Mouse (Mus musculus): ENCODE results near the gene Isg15.

Gene Isg15

GRCm38 (mm10) chr4:156203001-156203412 is 2.4 kb upstream of the Isg15 start, which contains the start of gene AW011738:
TSS of gene AW011738 (plus strand) at chr4:156203304.
- peak; percentile 49 for DNase-seq (ENCODE audit: low spot score)

DNA sequence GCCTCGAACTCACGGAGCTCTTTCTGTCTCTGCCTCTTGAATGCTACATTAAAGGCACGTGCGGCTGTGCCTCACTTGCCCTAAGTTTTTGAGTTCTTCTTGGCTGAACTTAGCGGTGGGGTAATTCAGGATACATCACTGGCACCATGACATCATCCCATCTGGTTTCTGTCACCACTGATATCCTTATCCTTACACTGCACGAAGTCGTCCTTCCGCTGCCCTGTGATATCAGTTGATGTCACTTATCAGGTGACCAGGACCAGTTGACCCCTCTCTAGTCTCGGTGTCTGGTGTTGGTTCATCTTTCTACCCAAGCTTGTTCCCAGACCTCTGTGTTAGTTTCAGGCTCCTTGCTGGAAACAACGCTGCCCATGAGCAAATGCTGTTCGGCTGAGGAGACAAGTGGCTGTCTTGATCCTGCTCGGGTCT is 1.9 kb upstream of the Isg15 start:
- DNase-seq (ENCODE audit: low spot score), result no peak

GRCm38 (mm10) chr4:156197829-156198205 is 2.8 kb downstream of the Isg15 start:
- DNase-seq (ENCODE audit: low spot score), result peak; percentile 81

- DNase-seq (ENCODE audit: low spot score), result peak; percentile 70
These were observed 3.3 kb downstream of the Isg15 start, which contains the start of gene Agrn for GRCm38 (mm10) chr4:156197131-156197828. TSS of gene Agrn (minus strand) at chr4:156197488.

DNA sequence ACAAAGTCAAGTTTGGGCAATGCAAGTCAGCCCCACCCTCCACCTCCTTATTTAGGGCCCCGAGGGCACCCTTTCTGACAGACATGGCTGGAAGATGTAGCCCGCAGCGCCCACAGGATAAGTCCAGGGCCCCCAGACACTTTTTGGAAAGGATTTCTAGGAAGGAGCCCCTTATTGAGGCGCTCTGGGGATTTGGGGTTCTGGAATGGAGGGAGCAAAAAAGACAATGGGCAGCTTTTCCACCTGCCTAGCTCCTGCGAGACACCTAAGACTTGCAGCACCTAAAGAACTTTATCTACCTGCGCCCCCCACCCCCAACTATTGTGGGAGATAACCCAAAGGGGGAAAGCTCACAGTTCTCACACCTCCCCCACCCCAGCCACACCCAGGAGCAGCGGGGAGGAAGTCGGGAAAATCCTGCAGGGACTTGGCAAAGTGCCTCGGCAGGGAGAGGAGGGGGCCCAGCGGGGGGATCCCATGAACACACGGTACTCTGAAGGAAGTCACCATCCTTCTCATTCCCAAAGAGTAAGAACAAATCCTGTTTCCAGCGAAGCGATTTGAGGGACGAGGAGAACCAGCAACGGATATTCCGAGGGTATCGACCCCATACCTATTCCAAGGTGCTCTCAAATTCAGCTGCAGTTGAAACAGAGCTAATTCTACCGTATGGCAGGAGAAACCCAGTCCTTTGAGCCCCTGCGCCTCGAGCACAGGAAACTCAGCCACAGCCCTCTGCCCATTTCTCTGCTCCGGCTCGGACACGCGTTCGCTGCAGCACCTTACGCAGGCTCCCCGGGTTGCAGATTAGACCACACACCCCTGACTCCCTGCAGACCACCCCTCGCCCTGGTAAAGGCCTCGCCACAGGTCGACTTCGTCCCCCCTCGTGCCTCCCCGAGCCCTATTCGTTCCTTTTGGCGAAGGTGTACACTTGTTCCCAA is 4.4 kb downstream of the Isg15 start:
- DNase-seq (ENCODE audit: low spot score), result peak; percentile 52

- no peak for DNase-seq (ENCODE audit: low spot score)
These were observed 6.3 kb downstream of the Isg15 start for GRCm38 (mm10) chr4:156194346-156194745.

DNA sequence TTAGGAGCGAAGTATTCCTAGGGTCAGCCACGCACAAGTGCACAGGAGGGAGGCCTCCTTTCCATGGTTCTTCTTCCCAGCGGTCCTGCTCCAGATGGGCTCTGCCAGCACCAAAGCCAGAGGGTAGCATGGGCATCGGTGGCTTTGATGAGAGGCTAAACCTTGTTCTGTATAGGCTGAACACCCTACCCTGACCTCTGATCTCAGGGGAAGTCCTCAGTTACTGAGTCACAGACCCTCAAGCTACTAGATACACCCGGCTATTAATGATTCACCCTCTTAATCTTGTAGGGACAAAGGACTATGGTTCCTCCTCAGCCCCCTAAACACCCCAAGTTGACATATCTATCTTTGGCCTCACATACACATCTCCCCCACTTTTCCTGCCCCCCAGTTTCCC is 6.7 kb downstream of the Isg15 start:
- DNase-seq (ENCODE audit: low spot score), result no peak

DNA sequence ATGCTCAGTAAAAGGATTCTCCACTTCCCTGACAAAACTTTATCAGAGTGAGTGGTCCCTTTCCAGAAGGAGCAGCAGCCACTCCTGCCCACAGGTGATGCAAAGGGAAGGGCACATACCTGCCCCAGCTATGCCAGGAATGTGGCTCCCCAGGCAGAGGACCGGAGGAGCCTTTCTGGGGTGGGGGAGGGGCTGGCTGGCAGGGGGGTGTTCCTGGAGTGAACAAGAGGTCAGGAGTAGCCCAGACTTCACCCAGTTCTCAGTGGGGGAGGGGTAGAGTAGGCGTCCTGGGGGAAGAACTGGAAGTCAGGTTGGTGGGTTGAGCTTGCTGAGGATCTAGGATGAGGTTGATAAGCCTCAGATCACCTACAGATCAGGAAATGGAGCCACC is 7.4 kb downstream of the Isg15 start:
- DNase-seq (ENCODE audit: low spot score), result peak; percentile 21

- DNase-seq (ENCODE audit: low spot score), result peak; percentile 40
These were observed 8.0 kb downstream of the Isg15 start for GRCm38 (mm10) chr4:156192421-156193199.

- no peak for DNase-seq (ENCODE audit: low spot score)
These were observed 11.8 kb downstream of the Isg15 start for GRCm38 (mm10) chr4:156188811-156189323.

DNA sequence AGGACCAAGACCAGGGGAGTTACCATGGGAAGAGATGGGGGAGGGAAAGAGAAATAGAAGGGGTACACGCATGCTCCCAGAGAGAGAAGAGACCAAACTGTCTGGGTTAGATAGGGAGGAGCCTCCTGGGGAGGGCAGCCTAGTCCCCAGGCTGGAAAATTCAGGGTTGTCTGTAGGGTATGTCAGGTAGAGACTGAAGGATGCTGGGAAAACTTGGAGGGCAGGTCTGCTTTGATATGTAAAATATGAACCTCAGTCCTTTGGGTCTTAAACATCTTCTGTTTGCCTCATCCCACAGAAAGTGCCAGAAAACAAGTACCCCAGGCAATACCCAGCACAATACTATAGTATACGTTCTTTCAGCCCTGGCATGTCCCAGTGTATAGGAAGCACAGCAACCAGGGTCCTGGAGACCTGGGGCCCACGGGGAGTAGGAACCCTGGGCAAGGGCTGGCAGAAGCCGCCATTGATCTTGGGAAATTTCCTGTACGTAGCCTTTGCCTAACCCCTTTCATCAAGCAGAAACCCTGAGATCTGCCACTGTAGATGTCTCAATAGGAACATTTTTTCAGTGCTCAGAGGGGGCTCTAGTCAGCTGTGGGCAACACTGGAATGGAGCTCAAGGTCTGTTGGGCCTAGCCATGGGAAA is 12.3 kb downstream of the Isg15 start:
- no peak for DNase-seq (ENCODE audit: low spot score)

GRCm38 (mm10) chr4:156185950-156186850 is 14.4 kb downstream of the Isg15 start:
- DNase-seq (ENCODE audit: low spot score), result no peak

- no peak for DNase-seq (ENCODE audit: low spot score)
These were observed 15.1 kb downstream of the Isg15 start for GRCm38 (mm10) chr4:156185456-156185949.

DNA sequence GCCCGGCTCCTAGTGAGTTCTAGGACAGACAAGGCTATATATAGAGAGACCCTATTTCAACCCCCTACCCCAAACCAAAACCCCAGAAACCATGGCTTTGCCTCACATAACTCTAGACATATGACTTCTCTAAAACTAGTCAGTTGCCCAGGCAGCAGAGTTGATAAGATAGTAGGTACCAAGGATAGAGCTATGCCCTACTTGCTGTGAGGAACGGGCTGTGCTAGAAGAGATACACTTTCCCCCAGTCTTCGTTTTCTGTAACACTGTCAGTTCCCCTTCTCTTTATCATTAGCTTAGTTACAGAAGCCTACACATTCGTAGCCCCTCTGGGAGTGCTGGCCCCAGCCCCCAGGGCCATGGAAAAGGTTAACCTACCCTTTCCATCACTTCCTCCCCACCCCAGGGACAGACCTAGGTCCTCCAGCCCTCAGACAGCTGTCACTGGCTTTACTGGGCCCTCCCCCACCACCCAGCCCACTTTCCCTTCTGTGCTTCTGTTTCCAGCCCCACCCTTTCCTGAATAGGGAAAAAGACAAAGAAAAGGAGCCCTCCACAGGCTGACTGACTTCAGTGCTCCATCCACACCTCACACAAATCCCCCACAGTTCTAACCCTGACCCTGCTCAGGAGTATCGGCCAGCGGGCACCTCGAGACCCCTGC is 16.2 kb downstream of the Isg15 start:
- no peak for DNase-seq (ENCODE audit: low spot score)

GRCm38 (mm10) chr4:156183747-156184146 is 16.9 kb downstream of the Isg15 start:
- DNase-seq (ENCODE audit: low spot score), result no peak

- DNase-seq (ENCODE audit: low spot score), result no peak
These were observed 23.0 kb downstream of the Isg15 start for GRCm38 (mm10) chr4:156177630-156178029.

GRCm38 (mm10) chr4:156171828-156172227 is 28.8 kb downstream of the Isg15 start:
- DNase-seq (ENCODE audit: low spot score), result no peak

DNA sequence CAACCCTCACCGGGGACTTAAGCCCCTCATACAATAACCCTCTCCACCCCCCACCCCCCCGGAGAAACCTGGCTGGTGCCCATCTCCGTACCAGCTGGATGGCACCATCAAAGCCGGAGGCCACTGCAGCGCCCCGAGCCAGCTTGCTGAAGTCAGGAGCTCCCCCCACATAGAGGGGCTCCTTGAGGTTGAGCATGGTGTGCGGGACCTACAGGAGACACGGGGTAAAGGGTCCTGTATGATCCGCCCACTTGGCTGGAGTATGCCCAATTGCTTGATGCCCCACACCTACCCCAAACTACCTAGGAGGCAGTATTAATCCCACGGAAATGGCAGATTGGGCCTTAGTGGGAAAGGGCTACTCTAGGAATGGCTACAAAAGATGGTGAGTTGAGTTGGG is 31.5 kb downstream of the Isg15 start:
- no peak for DNase-seq (ENCODE audit: low spot score)

GRCm38 (mm10) chr4:156168611-156169010 is 32.0 kb downstream of the Isg15 start:
- no peak for DNase-seq (ENCODE audit: low spot score)

DNA sequence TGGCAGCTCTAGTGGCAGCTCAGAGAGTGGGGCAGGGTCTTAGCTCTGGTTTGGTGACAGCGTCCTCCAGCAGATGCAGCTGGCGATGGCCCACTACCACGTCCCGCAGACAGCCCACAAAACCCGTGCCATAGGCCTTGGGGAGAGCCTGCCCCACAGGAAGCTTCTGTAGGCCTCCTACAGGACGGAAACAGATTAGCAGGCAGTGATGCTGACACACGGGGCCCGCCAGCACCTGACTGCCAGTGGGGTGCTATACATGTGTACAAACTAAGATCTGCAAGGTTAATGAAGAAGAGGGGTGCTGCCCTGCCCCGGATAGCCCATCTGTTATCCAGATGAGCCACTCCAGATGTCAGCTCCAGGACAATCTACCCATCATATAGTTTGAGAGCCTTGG is 34.1 kb downstream of the Isg15 start:
- no peak for DNase-seq (ENCODE audit: low spot score)
